Mouse (Mus musculus): Measurements from ENCODE around the gene Nifk. TPM values are rescaled to one million over a fixed set of nuclear protein-coding genes. Genes with fewer than 3 reads are reported as not detected.

Nifk gene
- polyA plus RNA-seq (2012; fragmentation: generic; extraction: Trizol), result 36.4 TPM
- long read RNA-seq, experiment 1, transcript Nifk-201 (7 exons, 1,889 nt), result major isoform, 69 of 76 reads
- long read RNA-seq, experiment 1, partial matches to known transcripts, result 1 of 76 reads
- long read RNA-seq, experiment 1, other reads (novel, unspliced or antisense), result 6 of 76 reads
- long read RNA-seq, experiment 2, transcript Nifk-201 (7 exons, 1,889 nt), result major isoform, 489 of 499 reads
- long read RNA-seq, experiment 2, partial matches to known transcripts, result 3 of 499 reads
- long read RNA-seq, experiment 2, other reads (novel, unspliced or antisense), result 6 of 499 reads

- H3K36me3 ChIP-seq (ENCODE audit: control insufficient read depth, insufficient read depth), result peaks cover 39% of the 10 kb centered on the region
- no peaks in the 10 kb centered on the region for H3K27me3 ChIP-seq (ENCODE audit: control insufficient read depth, insufficient read depth, insufficient read length)
- peaks cover 52% of the 10 kb centered on the region for H3K79me2 ChIP-seq (ENCODE audit: control insufficient read depth, insufficient read depth)
- peak; percentile 28 for TF ChIP-seq CTCF (IDR thresholded peaks at IDR 0.05; ENCODE audit: control insufficient read depth, insufficient read depth, insufficient read length)
- no peak for TF ChIP-seq MYOG (IDR thresholded peaks at IDR 0.05; ENCODE audit: control insufficient read depth, extremely low read depth, insufficient read length)
- TF ChIP-seq FOSL1 (IDR thresholded peaks at IDR 0.05; ENCODE audit: insufficient read depth, low read length, poor library complexity, severe bottlenecking), result no peak
- TF ChIP-seq USF1 (IDR thresholded peaks at IDR 0.05; ENCODE audit: low read depth), result no peak
- TF ChIP-seq MYOD1 (IDR thresholded peaks at IDR 0.05; ENCODE audit: control insufficient read depth, insufficient read length, low read depth), result no peak
- TF ChIP-seq MAX (IDR thresholded peaks at IDR 0.05), result peak; percentile 95
- TF ChIP-seq CEBPB (IDR thresholded peaks at IDR 0.05; ENCODE audit: low read depth), result no peak
- peak within 1 kb of the TSS; percentile 91 for H3ac ChIP-seq (ENCODE audit: control insufficient read depth, insufficient read length, low read depth)
- peaks cover 49% of the 10 kb centered on the region for H3K79me3 ChIP-seq (ENCODE audit: low read depth)
- peak within 1 kb of the TSS; percentile 97 for H3K4me3 ChIP-seq (ENCODE audit: insufficient read depth, poor library complexity, severe bottlenecking)
Measured at GRCm38 (mm10) chr1:118321661-118322201, at the start of gene Nifk. Gene Nifk, plus strand, starts transcription at chr1:118321839.

GRCm38 (mm10) chr1:118275139-118275538 is 46.5 kb upstream of the Nifk start:
- Histone ChIP-seq H3K79me2 (ENCODE audit: control insufficient read depth, insufficient read depth) (no peaks in the 10 kb centered on the region), H3K79me3 (ENCODE audit: low read depth) (no peaks in the 10 kb centered on the region), H3K27me3 (ENCODE audit: control insufficient read depth, insufficient read depth, insufficient read length) (no peaks in the 10 kb centered on the region), H3K36me3 (ENCODE audit: control insufficient read depth, insufficient read depth) (no peaks in the 10 kb centered on the region), H3ac (ENCODE audit: control insufficient read depth, insufficient read length, low read depth) (no peak overlapping the region), H3K4me3 (ENCODE audit: insufficient read depth, poor library complexity, severe bottlenecking) (no peak overlapping the region)
- TF ChIP-seq CEBPB (IDR thresholded peaks at IDR 0.05; ENCODE audit: low read depth) (no peak), MYOG (IDR thresholded peaks at IDR 0.05; ENCODE audit: control insufficient read depth, extremely low read depth, insufficient read length) (no peak), FOSL1 (IDR thresholded peaks at IDR 0.05; ENCODE audit: insufficient read depth, low read length, poor library complexity, severe bottlenecking) (no peak), MAX (IDR thresholded peaks at IDR 0.05) (no peak), MYOD1 (IDR thresholded peaks at IDR 0.05; ENCODE audit: control insufficient read depth, insufficient read length, low read depth) (no peak), USF1 (IDR thresholded peaks at IDR 0.05; ENCODE audit: low read depth) (no peak), CTCF (IDR thresholded peaks at IDR 0.05; ENCODE audit: control insufficient read depth, insufficient read depth, insufficient read length) (no peak)

GRCm38 (mm10) chr1:118292291-118292690 is 29.3 kb upstream of the Nifk start:
- TF ChIP-seq USF1 (IDR thresholded peaks at IDR 0.05; ENCODE audit: low read depth) (no peak), CEBPB (IDR thresholded peaks at IDR 0.05; ENCODE audit: low read depth) (no peak), MYOG (IDR thresholded peaks at IDR 0.05; ENCODE audit: control insufficient read depth, extremely low read depth, insufficient read length) (no peak), MYOD1 (IDR thresholded peaks at IDR 0.05; ENCODE audit: control insufficient read depth, insufficient read length, low read depth) (no peak), MAX (IDR thresholded peaks at IDR 0.05) (no peak), CTCF (IDR thresholded peaks at IDR 0.05; ENCODE audit: control insufficient read depth, insufficient read depth, insufficient read length) (no peak), FOSL1 (IDR thresholded peaks at IDR 0.05; ENCODE audit: insufficient read depth, low read length, poor library complexity, severe bottlenecking) (no peak)
- Histone ChIP-seq H3K36me3 (ENCODE audit: control insufficient read depth, insufficient read depth) (peaks cover 26% of the 10 kb centered on the region), H3K79me3 (ENCODE audit: low read depth) (no peaks in the 10 kb centered on the region), H3K27me3 (ENCODE audit: control insufficient read depth, insufficient read depth, insufficient read length) (no peaks in the 10 kb centered on the region), H3K4me3 (ENCODE audit: insufficient read depth, poor library complexity, severe bottlenecking) (no peak overlapping the region), H3K79me2 (ENCODE audit: control insufficient read depth, insufficient read depth) (no peaks in the 10 kb centered on the region), H3ac (ENCODE audit: control insufficient read depth, insufficient read length, low read depth) (no peak overlapping the region)

GRCm38 (mm10) chr1:118294192-118294591 is 27.4 kb upstream of the Nifk start:
- no peaks in the 10 kb centered on the region for H3K27me3 ChIP-seq (ENCODE audit: control insufficient read depth, insufficient read depth, insufficient read length)
- H3K79me2 ChIP-seq (ENCODE audit: control insufficient read depth, insufficient read depth), result no peaks in the 10 kb centered on the region
- no peak overlapping the region for H3K4me3 ChIP-seq (ENCODE audit: insufficient read depth, poor library complexity, severe bottlenecking)
- TF ChIP-seq FOSL1 (IDR thresholded peaks at IDR 0.05; ENCODE audit: insufficient read depth, low read length, poor library complexity, severe bottlenecking) (no peak), MYOG (IDR thresholded peaks at IDR 0.05; ENCODE audit: control insufficient read depth, extremely low read depth, insufficient read length) (no peak)
- H3ac ChIP-seq (ENCODE audit: control insufficient read depth, insufficient read length, low read depth), result no peak overlapping the region
- no peaks in the 10 kb centered on the region for H3K79me3 ChIP-seq (ENCODE audit: low read depth)
- peaks cover 44% of the 10 kb centered on the region for H3K36me3 ChIP-seq (ENCODE audit: control insufficient read depth, insufficient read depth)

GRCm38 (mm10) chr1:118294826-118295225 is 26.8 kb upstream of the Nifk start:
- no peaks in the 10 kb centered on the region for H3K27me3 ChIP-seq (ENCODE audit: control insufficient read depth, insufficient read depth, insufficient read length)
- H3K79me3 ChIP-seq (ENCODE audit: low read depth), result no peaks in the 10 kb centered on the region
- no peak for TF ChIP-seq MYOD1 (IDR thresholded peaks at IDR 0.05; ENCODE audit: control insufficient read depth, insufficient read length, low read depth)
- no peak for TF ChIP-seq FOSL1 (IDR thresholded peaks at IDR 0.05; ENCODE audit: insufficient read depth, low read length, poor library complexity, severe bottlenecking)
- no peak for TF ChIP-seq USF1 (IDR thresholded peaks at IDR 0.05; ENCODE audit: low read depth)
- no peak for TF ChIP-seq CEBPB (IDR thresholded peaks at IDR 0.05; ENCODE audit: low read depth)
- TF ChIP-seq MAX (IDR thresholded peaks at IDR 0.05), result no peak
- no peak for TF ChIP-seq MYOG (IDR thresholded peaks at IDR 0.05; ENCODE audit: control insufficient read depth, extremely low read depth, insufficient read length)
- TF ChIP-seq CTCF (IDR thresholded peaks at IDR 0.05; ENCODE audit: control insufficient read depth, insufficient read depth, insufficient read length), result no peak
- no peak overlapping the region for H3ac ChIP-seq (ENCODE audit: control insufficient read depth, insufficient read length, low read depth)
- peaks cover 50% of the 10 kb centered on the region for H3K36me3 ChIP-seq (ENCODE audit: control insufficient read depth, insufficient read depth)
- no peak overlapping the region for H3K4me3 ChIP-seq (ENCODE audit: insufficient read depth, poor library complexity, severe bottlenecking)
- no peaks in the 10 kb centered on the region for H3K79me2 ChIP-seq (ENCODE audit: control insufficient read depth, insufficient read depth)
